Comparison of ENCODE assay signal across 9 mouse cellular contexts in genomic region chr9:98986476-98987096, GRCm38 (mm10). TPM values are rescaled to one million over a fixed set of nuclear protein-coding genes. Genes with fewer than 3 reads are reported as not detected.
A peak's percentile ranks its signal among the peaks of the same experiment; 100 is the strongest.
DNase-seq lines count a peak whose midpoint lies in the region; ATAC-seq and TF ChIP-seq lines count a peak whose summit lies in the region.
"Had no signal": no experiment of that assay in that cellular context is flagged by ENCODE, and none has a peak within 500 bp of the region (broad histone marks: within the 10 kb centered on the region; RNA-seq: fewer than 3 reads in every experiment).

No protein-coding gene starts in this region.

- peak overlapping the region; percentile 70 for H3K4me2 ChIP-seq in hindbrain, embryonic 13.5 days

- ATAC-seq in hindbrain, embryonic 13.5 days (ENCODE audit: low FRiP score), result peak; percentile 68
- peak; percentile 3; the same call in 1 of the 2 replicates for ATAC-seq in megakaryocyte-erythroid progenitor cell, adult 5-6 weeks (replicated peaks; ENCODE audit: low FRiP score, low TSS enrichment, poor library complexity, severe bottlenecking)

- TF ChIP-seq POLR2A in cerebellum, adult 2 months (IDR thresholded peaks at IDR 0.05; ENCODE audit: borderline replicate concordance, insufficient read depth, low read length), result no peak

- H3K27me3 ChIP-seq in cerebellum, adult 2 months (ENCODE audit: control insufficient read depth, insufficient read depth, low read length), result no peaks in the 10 kb centered on the region
- peaks cover 22% of the 10 kb centered on the region for H3K27me3 ChIP-seq in hindbrain, embryonic 13.5 days

- DNase-seq in cerebellum, adult 2 months, result no peak
- DNase-seq in cerebellum, adult 18-20 months, result no peak
- DNase-seq in right cerebral cortex, postnatal 36 days (ENCODE audit: low spot score in 2 of 2), result peak; percentile 19 to 27
- no peak for DNase-seq in right cerebral cortex, adult 2 months (ENCODE audit: low spot score in 2 of 2)
- no peak for DNase-seq in spleen, postnatal 36 days (ENCODE audit: low spot score in 2 of 2)
- no peak for DNase-seq in spleen, adult 12 weeks (ENCODE audit: low spot score)

- no peaks in the 10 kb centered on the region; the same call in 1 of the 2 replicates for H3K4me1 ChIP-seq in cerebellum, adult 2 months (ENCODE audit: control insufficient read depth, insufficient read depth, low read length)
- peaks cover 18% of the 10 kb centered on the region for H3K4me1 ChIP-seq in hindbrain, embryonic 13.5 days (replicated peaks)

- H3K4me3 ChIP-seq in cerebellum, adult 2 months (replicated peaks; ENCODE audit: insufficient read depth, low read depth, low read length), result peak overlapping the region; percentile 75
- H3K4me3 ChIP-seq in hindbrain, embryonic 13.5 days, result peak overlapping the region; percentile 88

- H3K9ac ChIP-seq in hindbrain, embryonic 13.5 days, result peak overlapping the region; percentile 91

- no peaks in the 10 kb centered on the region for H3K9me3 ChIP-seq in hindbrain, embryonic 13.5 days

- no peaks in the 10 kb centered on the region for H3K36me3 ChIP-seq in hindbrain, embryonic 13.5 days

- under 1% methylated on average over 50 of the region's 50 CpGs for WGBS in cerebellum, adult 2 months
- under 1% methylated on average over 45 of the region's 50 CpGs for WGBS in hindbrain, embryonic 13.5 days

- no peak overlapping the region for H3K27ac ChIP-seq in cerebellum, adult 2 months (ENCODE audit: insufficient read depth, low read length)
- H3K27ac ChIP-seq in hindbrain, embryonic 13.5 days, result peak overlapping the region; percentile 76

- no peak for TF ChIP-seq CTCF in cerebellum, adult 2 months (IDR thresholded peaks at IDR 0.05; ENCODE audit: borderline replicate concordance, insufficient read depth, low read depth, low read length)

RNA-seq across cellular contexts. Expression of gene Faim, which starts 0.4 kb away (rescaled TPM):
- polyA plus RNA-seq in cerebellum, adult 2 months (2012; rRNA removed), result 37.7 and 37.8 TPM in 2 replicates
- polyA plus RNA-seq in hindbrain, embryonic 13.5 days (2015; fragmentation: Nextera tagmentation; extraction: Ambion mirVana), result 111 and 117 TPM in 2 replicates
- 27.4 and 46.4 TPM in 2 replicates for total RNA-seq in megakaryocyte-erythroid progenitor cell, adult 5-6 weeks (2014; fragmentation: Nextera tagmentation)
- total RNA-seq in megakaryocyte-erythroid progenitor cell, adult 5-6 weeks (2017), result 60.5 and 144 TPM in 2 replicates

RNA-seq across cellular contexts. Expression of gene Foxl2, which starts 31.5 kb away (rescaled TPM):
- polyA plus RNA-seq in cerebellum, adult 2 months (2012; rRNA removed), result 0.25 and 0.28 TPM in 2 replicates
- 0.61 TPM in 2 replicates for polyA plus RNA-seq in hindbrain, embryonic 13.5 days (2015; fragmentation: Nextera tagmentation; extraction: Ambion mirVana)
- total RNA-seq in megakaryocyte-erythroid progenitor cell, adult 5-6 weeks (2014; fragmentation: Nextera tagmentation), result not detected in 2 replicates
- not detected in 2 replicates for total RNA-seq in megakaryocyte-erythroid progenitor cell, adult 5-6 weeks (2017)

RNA-seq across cellular contexts. Expression of gene Gm1123, which starts 48.9 kb away (rescaled TPM):
- polyA plus RNA-seq in cerebellum, adult 2 months (2012; rRNA removed), result 0.07 TPM in 1 of 2 replicates, not detected in the other
- polyA plus RNA-seq in hindbrain, embryonic 13.5 days (2015; fragmentation: Nextera tagmentation; extraction: Ambion mirVana), result 0.10 and 0.21 TPM in 2 replicates
- total RNA-seq in megakaryocyte-erythroid progenitor cell, adult 5-6 weeks (2014; fragmentation: Nextera tagmentation), result not detected in 2 replicates
- not detected in 2 replicates for total RNA-seq in megakaryocyte-erythroid progenitor cell, adult 5-6 weeks (2017)
- total RNA-seq: left cerebral cortex, postnatal 25 days had no signal

Comparison
In these comparisons a context has a peak if more than half of its experiments do, and no peak if none do; other contexts are left out.
1. DNase-seq: peak in right cerebral cortex, postnatal 36 days (2 of 2); none in cerebellum, adult 2 months (0 of 2), cerebellum, adult 18-20 months (0 of 2), right cerebral cortex, adult 2 months (0 of 2), spleen, postnatal 36 days (0 of 2) and spleen, adult 12 weeks (single experiment).